Mouse (Mus musculus) testis, adult 2 months (tissue): ENCODE measurements around the gene Lypd6. TPM values are rescaled to one million over a fixed set of nuclear protein-coding genes. Genes with fewer than 3 reads are reported as not detected.

ENCODE experiments used
- H3K27ac ChIP-seq: fragments of 200-500 bp; 2 replicates; pipeline ENCODE4 v1.5.1; 2012; ENCODE audit warnings: low read depth, low read length; ENCODE audit not compliant: control insufficient read depth, insufficient read depth
- H3K27me3 ChIP-seq: fragments of 200-500 bp; 2 replicates; pipeline ENCODE4 v1.6.1; 2012; ENCODE audit warnings: mild to moderate bottlenecking, low read length, moderate library complexity; ENCODE audit not compliant: control insufficient read depth, insufficient read depth
- H3K36me3 ChIP-seq: fragments of 200-500 bp; 2 replicates; pipeline ENCODE4 v1.6.1; 2012; ENCODE audit warnings: mild to moderate bottlenecking, low read length; ENCODE audit not compliant: control insufficient read depth, insufficient read depth
- H3K4me1 ChIP-seq: fragments of 200-500 bp; 2 replicates; pipeline ENCODE4 v1.6.1; 2012; ENCODE audit warnings: low read length; ENCODE audit not compliant: control insufficient read depth, insufficient read depth
- H3K4me3 ChIP-seq: fragments of 200-500 bp; 2 replicates; pipeline ENCODE4 v1.5.1; 2012; ENCODE audit warnings: low read depth, mild to moderate bottlenecking, low read length, moderate library complexity, mixed read lengths; ENCODE audit not compliant: control insufficient read depth
- CTCF ChIP-seq: fragments of 200-500 bp; IDR thresholded peaks from 2 replicates; pipeline ENCODE4 v1.5.1; 2012; ENCODE audit warnings: low read depth, mild to moderate bottlenecking, inconsistent platforms, low read length, moderate library complexity; ENCODE audit not compliant: control insufficient read depth, insufficient read depth, insufficient replicate concordance
- POLR2A ChIP-seq: fragments of 200-500 bp; IDR thresholded peaks from 2 replicates; pipeline ENCODE4 v1.6.1; 2012; ENCODE audit warnings: low read depth, mild to moderate bottlenecking, inconsistent platforms, low read length, moderate library complexity; ENCODE audit not compliant: control insufficient read depth
- polyA plus RNA-seq: library from polyadenylated mRNA; depleted of rRNA; stranded (reverse); fragments of >200 nt; gene quantifications from 2 replicates; pipeline ENCODE4 v1.2.3, GENCODE M21; 2012

The Lypd6 gene
- polyA plus RNA-seq, 1 experiment, result 0.65 TPM

DNA sequence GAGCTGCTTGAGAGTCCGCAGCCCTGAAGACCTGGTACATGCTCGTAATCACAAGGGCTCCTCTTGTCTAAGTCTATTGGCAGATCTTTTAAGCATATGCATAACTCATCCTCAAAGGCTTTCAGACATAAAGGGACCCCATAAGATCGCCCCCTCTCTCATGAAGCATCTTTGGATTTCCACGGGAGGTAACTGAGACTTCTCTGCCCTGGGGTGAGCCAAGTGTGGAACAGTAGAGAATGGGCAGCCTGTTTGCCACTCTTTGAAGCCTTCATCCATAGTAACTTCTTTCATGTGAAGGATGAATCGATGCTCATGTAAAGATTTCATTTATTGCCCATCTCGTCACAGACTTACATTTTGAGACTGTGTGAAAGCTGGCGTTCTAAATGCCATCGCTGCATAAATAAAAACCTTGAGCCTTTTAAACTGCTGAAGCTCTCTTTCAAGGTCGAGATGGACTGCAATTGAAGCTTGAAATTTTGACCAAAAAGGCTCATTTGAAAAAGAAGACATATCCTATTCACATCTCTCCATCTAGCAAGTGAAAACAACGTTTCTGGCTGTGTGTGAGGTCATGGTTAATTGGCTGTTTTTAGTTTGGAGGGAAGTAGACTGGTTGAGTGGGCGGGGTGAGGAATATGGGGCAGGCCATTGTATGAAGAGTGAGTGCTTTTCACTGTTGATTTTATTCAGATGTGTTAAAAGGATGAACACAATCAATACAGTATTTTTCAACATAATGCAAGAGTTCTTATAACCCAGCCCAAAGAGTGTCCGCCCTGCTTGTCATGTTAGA, 107.7 kb downstream of the Lypd6 start:
- H3K4me3 ChIP-seq, result no peak overlapping the region
- H3K27ac ChIP-seq, result no peak overlapping the region
- no peaks in the 10 kb centered on the region for H3K27me3 ChIP-seq
- TF ChIP-seq POLR2A (no peak), CTCF (no peak)
- no peaks in the 10 kb centered on the region for H3K4me1 ChIP-seq
- H3K36me3 ChIP-seq, result no peaks in the 10 kb centered on the region

DNA sequence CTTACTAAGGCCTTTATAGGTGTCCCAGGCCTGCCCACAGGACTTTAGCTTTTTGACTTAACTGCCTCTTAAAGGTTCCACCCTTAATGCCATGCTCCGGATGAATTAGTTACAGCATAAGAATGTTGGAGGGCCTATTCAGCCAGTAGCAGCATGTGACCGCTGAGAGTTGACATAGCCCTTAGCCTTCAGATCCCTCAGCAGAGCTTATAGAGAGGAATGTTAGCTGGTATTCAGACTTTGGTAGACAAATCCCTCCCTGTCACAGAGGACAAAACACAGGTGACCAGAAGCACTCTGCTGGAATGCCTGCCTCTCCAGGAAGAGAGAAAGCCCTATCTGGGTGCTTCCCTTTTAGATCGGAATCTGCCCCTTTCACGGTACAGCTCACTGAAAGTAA, 109.5 kb downstream of the Lypd6 start:
- H3K4me3 ChIP-seq, result no peak overlapping the region
- no peaks in the 10 kb centered on the region for H3K27me3 ChIP-seq
- no peak overlapping the region for H3K27ac ChIP-seq
- no peak for TF ChIP-seq CTCF
- TF ChIP-seq POLR2A, result no peak
- H3K36me3 ChIP-seq, result no peaks in the 10 kb centered on the region
- no peaks in the 10 kb centered on the region for H3K4me1 ChIP-seq

DNA sequence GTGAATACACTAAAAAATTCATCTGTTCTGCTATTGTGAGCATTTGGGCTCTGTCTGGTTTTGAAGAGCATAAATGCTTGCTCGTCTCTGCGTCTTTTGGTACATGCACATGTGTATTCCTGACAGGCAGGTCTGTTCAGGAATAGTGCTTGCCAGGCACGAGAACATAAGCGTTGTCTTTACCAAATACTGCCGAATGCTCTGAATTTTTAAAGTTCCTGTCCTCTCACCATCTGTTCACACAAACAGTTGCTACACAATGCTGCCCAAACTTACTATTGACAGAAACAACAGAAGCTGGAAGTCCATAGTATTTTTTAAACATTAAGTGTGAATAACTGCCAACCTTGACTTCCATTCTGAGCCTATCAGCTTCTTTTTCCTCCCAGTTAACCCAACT, 112.9 kb downstream of the Lypd6 start:
- Histone ChIP-seq H3K4me3 (no peak overlapping the region), H3K27ac (no peak overlapping the region), H3K4me1 (no peaks in the 10 kb centered on the region), H3K36me3 (no peaks in the 10 kb centered on the region), H3K27me3 (no peaks in the 10 kb centered on the region)
- TF ChIP-seq CTCF (no peak), POLR2A (no peak)

DNA sequence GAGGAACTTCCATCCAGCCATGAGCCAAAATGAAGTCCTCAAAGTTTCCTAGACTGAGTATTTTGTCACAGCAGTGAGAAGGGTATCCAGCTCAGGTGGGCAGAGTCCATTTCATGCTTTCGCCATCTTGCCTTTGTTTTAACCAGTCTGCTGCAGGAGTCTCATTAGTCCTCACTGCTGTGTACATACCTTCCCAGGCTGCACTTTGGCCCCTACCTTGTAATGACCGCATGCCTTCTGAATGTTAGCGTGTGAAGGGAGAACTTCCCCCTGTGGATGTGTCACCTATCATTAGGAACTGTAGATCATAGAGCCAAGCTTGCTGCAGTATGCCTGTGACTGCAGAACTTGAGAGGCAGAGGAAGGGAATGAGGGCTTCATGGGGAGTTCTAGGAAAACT, 114.2 kb downstream of the Lypd6 start:
- H3K36me3 ChIP-seq, result no peaks in the 10 kb centered on the region
- no peak overlapping the region for H3K4me3 ChIP-seq
- no peak for TF ChIP-seq CTCF
- TF ChIP-seq POLR2A, result no peak
- no peak overlapping the region for H3K27ac ChIP-seq
- no peaks in the 10 kb centered on the region for H3K27me3 ChIP-seq
- no peaks in the 10 kb centered on the region for H3K4me1 ChIP-seq

DNA sequence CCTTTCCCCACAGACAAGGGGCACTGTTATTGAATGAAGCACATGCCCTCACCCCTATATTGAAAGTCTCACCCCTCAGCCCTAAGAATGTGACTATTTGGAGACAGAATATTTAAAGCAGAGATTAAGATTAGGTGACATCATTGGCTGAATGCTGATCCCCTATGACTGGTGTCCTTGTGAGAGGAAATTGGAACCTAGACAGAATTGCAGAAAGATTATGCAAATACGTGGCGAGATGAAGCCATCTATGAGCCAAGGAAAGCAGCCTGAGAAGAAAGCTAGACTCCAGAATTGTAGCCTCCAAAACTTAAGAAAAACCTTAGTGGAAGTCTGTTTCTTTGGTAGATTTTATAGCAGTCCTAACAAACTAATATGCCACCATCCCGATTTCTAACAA, 115.1 kb downstream of the Lypd6 start:
- H3K27ac ChIP-seq, result no peak overlapping the region
- no peaks in the 10 kb centered on the region for H3K4me1 ChIP-seq
- H3K4me3 ChIP-seq, result no peak overlapping the region
- H3K27me3 ChIP-seq, result no peaks in the 10 kb centered on the region
- TF ChIP-seq CTCF, result no peak
- H3K36me3 ChIP-seq, result no peaks in the 10 kb centered on the region

DNA sequence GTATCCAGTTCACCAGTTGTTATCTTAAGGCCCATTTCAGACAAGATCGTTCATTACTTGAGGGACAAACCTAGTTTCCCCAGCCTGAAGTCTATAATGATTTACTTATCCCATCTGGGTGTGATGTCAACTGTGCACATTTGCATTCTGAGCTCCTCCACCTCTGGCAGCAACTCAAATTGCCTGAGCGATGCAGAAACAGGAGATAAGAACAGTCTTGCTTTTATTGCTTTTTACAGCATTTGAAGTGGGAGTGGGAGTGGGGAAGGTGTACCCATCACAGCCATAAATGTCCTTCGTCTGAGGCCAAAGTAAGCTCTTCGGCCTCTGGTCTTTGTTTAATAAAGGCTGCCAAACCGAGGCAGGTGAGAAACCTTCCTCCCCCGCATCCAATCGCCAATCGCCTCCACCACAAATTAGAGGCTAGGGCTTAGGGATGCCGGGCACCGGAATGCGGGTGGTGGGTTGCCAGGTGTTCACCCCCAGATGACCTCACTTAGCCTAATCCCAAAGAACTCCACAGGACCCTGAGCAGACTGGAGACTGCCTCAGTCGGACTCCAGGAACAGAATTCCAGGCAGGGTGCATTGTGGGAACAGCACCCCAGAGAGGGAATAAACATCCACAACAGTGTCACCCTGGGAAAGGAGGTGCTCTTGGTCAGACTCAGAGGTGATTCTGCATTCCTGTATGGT, 120.6 kb downstream of the Lypd6 start:
- Histone ChIP-seq H3K4me1 (no peaks in the 10 kb centered on the region), H3K4me3 (no peak overlapping the region), H3K27me3 (no peaks in the 10 kb centered on the region), H3K36me3 (no peaks in the 10 kb centered on the region), H3K27ac (no peak overlapping the region)
- TF ChIP-seq POLR2A (no peak), CTCF (no peak)

DNA sequence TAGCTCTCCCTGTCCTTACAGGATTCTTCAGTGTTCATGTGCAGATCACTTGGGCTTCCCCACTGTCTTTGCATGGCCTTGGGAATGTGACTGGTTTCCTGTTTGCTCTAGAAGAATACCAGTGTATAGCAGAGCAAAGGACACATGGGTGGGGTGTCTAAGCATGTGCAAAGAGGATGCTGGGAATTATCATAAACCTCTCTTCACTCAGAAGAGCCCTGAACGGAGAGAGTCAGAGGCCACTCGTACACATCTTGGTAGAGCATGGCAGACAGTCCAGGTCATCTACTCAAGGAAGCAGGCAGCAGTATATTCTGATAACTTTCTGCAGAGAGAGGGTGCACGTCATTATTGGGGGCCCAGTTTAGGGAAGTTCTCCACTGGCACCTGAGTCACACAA, 122.6 kb downstream of the Lypd6 start:
- Histone ChIP-seq H3K27ac (no peak overlapping the region), H3K4me1 (no peaks in the 10 kb centered on the region), H3K36me3 (no peaks in the 10 kb centered on the region), H3K27me3 (no peaks in the 10 kb centered on the region), H3K4me3 (no peak overlapping the region)
- no peak for TF ChIP-seq CTCF
- TF ChIP-seq POLR2A, result no peak
